Mouse (Mus musculus) urinary bladder, adult 2 months (tissue): ENCODE data around the gene Cbx7. TPM values are rescaled to one million over a fixed set of nuclear protein-coding genes. Genes with fewer than 3 reads are reported as not detected.
"Not testable (repeated sequence)": the region's sequence is repeated elsewhere in the genome, so short reads cannot be mapped to it uniquely, and the experiment has no call there.

ENCODE experiments used
- DNase-seq: peaks from one replicate; pipeline ENCODE4 v3.0.0; 2022; ENCODE audit warnings: low spot score
- polyA plus RNA-seq: library from polyadenylated mRNA; depleted of rRNA; stranded (reverse); fragments of >200 nt; gene quantifications from 2 replicates; pipeline ENCODE4 v1.2.3, GENCODE M21; 2012

Cbx7 gene
- polyA plus RNA-seq, 1 experiment = 57.3 TPM

DNA sequence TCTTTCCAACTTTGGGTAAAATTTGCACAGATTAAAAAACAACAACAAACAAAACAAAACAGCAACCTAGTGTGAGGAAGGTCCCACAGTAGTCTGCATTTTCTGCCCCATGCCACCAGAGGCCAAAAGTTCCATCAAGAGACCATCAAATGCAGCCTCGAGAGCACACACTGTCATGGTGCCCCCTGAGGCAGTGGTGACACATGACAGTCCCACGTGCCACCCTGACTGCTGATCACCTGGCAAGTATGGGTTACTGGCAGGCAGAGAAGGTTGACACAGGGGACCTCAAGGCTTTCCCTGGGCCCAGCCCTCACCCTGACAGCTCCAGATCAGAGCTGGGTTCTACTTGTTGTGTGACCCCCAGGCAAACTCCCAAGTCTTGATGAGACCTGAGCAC, 51.1 kb downstream of the Cbx7 start:
- no peak for DNase-seq

DNA sequence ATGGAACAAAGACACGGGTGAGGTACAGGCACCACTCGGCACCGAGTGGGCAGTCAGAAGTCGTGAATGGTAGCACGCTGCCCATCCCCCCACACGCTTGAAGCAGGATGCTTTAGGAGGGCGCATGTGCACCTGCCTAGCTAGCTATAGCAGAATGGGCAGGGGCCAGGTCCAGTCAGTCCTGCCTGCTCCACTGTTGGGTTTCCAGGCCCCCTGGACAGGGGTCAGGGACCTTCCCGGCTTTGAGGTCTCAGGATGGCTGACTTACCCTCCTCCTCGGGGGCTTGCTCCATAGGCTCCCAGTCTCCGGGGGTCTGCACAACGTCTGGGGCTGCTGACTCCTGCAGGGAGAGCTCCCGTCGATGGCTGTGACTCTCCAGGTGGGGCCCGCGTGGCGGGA, 52.4 kb downstream of the Cbx7 start:
- no peak for DNase-seq

DNA sequence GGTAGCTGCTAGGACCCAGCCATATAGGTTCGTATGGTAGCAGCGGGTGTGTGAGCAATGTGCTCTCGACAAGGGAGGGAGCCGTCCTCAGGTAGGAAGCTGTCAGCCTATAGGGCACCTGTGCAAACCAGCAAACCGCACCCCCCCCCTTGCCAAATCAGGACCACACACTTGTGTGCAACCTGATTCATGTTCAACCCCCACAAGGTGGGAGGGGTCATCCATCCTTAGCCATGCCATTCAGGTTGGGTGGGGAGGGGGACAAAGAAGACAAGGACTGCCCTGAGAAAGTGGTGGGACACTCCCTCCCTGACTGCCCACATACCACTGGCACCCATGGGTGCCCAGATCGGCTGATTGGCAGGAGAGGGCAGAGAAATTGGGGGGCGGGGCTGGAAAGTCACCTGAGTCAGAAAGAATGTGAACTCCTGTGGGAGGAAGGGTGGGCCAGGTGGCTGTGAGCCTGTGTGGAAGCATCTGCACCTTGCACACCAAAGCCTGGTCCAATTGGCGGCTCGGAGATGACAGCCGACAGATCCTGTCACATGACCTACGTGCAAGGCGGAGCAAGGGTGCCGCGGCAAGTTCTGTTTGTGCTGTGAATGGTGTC, 53.7 kb downstream of the Cbx7 start:
- no peak for DNase-seq

DNA sequence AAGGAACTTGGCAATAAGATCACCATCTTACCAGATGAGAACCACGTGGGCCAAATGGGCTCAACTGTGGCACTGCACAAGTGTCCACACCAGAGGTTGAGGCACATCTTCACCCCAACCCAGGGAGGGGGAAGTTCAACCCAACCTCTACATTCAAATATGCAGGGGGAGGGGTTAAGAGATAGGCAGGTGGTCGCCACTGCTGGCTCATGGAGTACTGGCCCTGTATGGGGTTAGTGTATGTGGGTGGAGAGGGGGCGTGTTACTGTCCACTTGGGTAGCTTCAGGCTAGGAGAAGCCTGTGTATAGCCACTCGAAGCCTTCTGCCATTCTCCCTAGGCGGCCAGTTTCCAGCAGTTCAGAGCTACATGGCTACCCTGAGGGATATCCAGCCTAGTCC, 54.8 kb downstream of the Cbx7 start:
- no peak for DNase-seq

DNA sequence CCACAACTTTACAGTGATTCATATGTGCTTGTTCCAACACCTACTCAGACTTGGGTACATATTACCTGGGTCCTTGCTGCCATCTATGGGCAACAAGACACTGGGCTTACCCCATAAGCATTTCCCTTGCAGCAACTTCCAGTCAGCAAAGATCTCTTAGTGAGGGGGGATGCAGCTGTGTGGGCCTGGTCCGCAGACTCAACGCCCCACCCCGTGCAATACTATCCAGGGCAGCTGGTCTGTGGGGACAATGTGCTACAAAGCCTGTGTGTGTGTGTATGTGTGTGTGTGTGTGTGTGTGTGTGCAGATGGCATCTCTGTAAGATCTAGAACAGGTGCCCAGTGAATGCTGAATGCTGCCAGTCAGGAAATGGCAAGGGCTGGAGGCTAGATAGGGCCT, 56.6 kb downstream of the Cbx7 start:
- no peak for DNase-seq

DNA sequence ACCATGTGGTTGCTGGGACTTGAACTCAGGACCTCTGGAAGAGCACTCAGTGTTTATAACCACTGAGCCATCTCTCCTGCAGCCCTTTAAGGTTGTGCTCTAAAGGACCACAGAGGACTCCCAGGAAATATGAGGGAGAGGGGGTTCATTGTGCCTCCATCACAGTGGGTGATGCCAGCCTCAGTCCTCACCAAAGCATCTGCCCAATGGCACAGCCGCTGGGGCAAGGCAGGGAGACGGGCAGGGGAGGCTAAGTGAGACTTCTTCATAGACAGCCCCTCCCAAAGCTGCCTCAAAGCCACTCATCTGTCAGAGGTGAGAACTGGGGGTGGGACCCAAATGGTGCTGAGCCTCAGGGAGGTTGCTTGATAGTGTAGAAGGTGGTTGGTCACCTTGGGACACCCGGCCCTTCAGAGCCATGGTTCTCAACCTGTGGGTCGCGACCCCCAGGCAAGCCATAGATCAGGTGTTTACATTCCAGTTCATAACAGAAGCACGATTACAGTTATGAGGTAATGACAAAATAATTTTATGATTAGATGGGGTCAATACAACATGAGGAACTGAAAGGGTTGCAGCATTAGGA, 57.1 kb downstream of the Cbx7 start:
- no peak for DNase-seq

DNA sequence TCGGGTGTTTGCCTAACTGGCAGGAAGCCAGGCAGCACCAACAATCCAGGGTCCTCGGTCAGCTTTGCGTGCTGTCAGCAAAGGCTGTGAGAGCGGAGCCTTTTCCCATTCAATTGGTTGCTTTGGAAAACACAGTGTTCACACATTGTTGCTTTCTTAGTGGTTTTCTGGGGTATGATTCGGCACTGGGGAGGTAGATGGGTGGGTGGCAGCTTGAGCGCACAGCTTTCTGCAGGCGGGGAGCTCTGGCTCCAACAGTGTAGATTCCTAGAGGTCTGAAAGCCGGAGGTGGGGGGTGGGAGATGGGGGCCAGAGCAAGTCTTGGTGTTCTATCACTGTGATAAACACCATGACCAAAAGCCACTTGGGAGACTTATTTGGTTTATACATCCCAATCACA, 59.6 kb downstream of the Cbx7 start:
- DNase-seq = no peak

DNA sequence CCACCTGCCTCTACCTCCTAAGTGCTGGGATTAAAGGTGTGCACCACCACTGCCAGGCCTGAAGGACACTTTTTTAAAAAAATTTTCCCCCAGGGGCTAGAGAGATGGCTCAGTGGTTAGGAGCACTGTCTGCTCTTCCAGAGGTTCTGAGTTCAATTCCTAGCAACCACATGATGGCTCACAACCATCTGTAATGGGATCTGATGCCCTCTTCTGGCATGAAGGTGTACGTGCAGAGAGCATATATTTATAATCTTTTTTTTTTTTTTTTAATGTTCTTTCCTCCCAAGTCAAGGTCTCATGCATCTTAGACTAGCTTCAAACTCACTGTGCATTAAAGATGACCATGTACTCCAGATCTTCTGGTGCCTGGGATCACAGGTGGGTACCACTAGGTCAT, 60.1 kb downstream of the Cbx7 start:
- not testable (repeated sequence) for DNase-seq

DNA sequence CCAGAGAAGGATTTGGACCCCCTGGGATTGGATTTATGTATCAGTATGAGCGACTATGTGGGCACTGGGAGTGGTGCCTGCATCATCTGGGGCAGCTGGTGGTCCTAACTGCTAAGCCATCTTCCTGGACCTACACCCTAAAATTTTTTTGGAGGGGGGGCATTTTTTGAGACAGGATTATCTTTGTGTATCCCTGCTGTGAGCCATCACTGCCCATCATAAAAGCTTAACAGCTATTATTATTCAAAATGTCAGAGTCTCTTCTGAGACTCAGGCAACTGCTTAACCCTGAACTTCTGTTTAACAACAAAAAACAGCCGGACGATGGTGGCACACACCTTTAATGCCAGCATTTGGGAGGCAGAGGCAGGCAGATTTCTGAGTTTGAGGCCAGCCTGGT, 61.9 kb downstream of the Cbx7 start:
- not testable (repeated sequence) for DNase-seq

DNA sequence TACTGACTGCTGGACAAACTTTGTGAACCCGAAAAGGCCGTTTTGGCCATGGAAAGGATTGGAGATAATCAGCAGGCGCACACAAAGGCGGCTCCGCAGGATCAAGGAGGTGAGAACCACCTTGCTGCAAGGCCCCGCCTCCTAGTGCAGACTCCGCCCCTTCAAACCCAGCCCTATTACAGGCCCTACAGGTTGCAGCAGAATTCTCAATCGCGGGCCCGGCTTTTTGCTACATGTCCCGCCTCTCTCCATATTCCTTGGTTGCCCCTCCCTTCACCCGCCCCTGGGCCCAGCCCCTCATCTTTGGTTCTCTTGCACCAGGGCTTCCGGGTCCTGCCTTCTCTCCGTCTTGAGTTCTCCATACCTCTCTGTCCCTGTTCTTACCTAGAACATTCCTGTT, 64.1 kb downstream of the Cbx7 start:
- DNase-seq = no peak

DNA sequence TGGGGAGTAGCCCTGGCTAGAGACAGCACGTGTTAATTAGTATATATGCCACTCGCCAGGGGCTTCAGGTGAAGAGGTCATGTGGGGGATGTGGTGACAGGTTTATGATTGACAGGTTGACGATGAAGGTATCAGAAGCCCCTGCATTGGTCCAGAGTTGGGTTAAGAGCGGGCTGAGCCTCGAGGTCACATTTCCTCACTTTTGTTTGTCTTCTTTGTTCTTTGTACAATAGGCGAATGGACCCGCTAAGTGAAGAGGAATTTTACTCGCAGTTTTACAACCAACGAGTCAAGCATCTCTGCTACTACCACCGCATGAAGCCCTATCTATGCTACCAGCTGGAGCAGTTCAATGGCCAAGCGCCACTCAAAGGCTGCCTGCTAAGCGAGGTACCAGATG, 65.7 kb downstream of the Cbx7 start:
- DNase-seq = no peak

DNA sequence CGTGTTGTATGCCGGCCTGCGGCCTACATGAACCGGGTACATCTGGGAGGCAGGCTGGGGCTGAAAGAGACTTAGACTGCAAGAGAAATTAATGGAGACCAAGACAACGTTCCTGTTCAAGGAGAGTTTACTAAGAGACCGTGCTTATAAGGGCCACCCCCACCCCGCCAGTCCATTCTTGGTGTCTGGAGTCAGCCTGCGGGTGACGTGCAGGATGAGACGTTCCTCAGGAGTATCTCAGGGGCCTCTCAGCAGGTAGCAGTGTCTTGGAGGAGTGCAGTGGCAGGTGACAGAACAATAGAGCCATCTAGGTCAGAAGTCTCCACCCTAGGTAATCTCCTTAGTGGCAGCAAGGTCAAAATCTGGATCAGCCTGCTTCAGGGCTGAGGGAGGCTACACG, 66.2 kb downstream of the Cbx7 start:
- DNase-seq = not testable (repeated sequence)

DNA sequence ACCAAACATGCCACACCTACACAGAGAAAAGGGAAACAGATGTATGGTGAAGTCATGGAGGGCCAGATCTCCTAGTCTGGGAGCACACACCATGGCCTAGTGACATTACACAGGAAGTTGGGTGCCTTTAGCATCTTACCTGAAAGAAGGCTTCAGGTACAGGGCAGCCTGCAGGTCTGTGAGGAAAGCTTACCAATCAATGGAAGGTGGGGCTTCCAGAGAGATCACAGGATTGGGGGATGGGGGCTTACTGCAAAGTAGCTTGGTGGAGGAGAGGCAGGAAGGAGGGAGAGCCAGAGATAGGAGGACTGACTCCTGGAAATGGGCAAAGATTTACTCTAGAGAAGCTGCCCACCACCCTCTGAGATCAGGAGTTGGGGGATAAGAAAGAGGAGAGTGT, 67.0 kb downstream of the Cbx7 start:
- no peak for DNase-seq

DNA sequence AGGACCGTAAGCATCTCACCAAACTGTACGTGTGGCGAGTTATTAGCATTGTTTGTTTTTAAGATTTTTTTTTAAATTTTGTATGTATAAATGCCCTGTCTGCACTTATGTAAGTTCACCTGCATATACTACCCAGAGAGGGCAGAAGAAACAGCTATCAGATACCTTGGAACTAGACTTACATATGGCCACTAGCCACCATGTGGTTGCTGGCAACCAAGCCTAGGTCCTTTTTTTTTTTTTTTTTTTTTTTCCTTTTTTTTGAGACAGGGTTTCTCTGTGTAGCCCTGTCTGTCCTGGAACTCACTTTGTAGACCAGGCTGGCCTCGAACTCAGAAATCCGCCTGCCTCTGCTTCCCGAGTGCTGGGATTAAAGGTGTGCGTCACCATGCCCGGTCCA, 67.8 kb downstream of the Cbx7 start:
- not testable (repeated sequence) for DNase-seq

DNA sequence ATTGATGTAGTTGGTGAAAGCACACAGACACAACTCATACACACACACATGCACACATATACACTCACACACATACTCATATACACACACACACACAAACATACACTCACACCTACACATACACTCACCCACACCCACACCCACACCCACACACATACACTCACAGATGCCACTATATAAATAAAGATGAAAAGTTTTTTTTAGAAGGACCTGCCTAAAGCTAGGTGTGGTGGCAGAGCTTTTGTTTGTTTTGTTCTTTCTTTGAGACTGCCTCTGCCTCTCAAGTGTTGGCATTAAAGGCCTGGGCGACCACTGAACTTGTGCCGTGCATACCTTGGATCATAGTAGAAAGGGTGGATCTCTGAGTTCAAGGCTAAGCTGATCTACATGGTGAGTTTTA, 69.5 kb downstream of the Cbx7 start:
- DNase-seq = no peak

DNA sequence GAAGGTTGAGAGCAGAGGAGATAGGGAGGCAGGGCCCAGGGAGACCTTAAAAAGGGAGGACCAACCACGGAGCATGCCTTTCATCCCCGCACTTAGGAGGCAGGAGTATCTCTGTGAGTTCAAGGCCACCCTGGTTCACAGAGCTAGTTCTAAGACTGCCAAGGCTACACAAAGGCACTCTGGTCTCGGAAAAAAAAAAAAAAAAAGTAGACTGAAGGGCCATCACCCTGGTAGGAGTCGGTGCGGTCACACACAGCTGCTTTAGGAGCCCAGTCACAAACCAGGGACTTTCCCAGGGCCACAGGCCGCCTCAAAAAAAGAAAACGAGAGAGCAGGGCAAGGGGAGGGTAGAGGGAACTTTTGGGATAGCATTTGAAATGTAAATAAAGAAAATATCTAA, 70.2 kb downstream of the Cbx7 start:
- DNase-seq = no peak

DNA sequence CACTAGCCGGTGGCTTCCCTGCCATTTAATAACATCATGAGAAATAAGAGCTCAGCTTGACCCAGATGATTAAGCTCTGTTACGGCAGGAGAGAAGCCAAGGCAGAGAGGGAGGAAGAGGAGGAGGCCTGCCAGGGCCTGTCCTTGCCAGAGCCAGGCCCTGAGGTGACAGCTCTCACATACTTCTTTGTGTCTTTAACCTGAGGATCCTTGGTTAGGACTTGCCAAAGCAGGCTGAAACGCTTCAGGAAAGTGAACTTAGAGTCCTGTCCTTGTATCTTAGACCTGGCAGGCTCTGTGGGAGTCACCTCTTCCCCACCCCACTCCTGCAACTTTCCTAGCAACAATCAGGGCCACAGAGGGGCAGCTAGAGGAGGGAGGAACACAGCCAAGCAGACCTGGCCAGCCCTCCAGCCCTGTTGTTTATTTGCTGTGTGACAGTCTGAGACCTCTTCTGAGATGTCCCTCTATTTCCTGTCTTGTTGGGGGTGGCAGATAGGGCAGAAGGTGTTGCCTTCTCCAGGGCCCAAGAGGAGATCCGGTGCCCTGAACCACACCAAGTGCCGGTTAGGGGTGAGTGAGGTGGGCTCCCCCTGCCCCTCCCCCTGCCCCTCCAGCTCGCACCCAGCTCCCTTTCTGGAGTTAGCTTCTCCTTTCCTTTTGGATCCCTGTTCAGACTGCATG, 71.0 kb downstream of the Cbx7 start:
- no peak for DNase-seq

DNA sequence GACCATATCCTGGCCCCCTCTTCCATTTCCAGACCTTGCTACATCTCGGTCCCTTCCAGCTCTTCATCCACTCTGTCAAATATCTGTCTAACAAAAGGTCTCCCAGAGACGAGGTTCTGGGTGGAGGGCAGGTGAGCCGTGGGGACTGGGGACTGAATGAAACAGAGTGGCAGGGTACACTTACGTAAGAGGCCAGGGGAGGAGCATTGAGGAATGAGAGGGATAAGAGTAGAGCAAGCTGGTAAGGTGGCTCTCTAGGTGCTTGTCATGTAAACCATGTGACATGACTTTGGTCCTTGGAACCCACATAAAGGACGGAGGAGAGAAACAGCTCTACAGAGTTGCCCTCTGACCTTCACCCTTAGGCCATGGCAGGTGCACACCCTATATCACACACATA, 71.9 kb downstream of the Cbx7 start:
- no peak for DNase-seq

DNA sequence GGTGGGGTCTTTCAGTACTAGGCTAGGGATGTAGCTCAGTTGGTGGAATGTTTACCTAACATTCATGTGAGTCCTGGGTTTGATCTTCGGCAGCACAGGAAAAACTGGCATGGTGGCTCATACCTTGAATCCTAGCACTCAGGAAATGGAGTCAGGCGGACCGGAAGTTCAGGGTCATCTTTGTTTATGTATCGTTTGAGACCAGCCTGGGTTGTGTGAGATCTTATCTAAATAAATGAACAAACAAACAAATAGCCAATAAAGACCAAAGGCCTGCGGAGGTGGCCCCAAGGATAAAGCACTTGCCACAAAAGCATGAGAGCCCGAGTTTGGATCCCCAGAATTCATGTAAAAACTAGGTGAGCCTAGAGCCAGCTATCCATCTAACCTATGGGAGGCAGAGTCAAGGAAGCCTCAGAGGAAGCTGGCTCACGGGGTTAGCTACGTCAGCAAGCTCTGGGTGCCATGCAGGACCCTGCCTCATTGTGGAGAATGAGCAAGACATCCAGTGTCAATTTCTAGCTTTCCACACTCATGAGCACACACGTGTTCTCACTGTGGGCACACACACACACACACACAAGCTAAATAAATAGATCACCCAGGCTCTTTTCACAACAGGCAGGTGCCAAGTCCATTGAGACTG, 74.7 kb downstream of the Cbx7 start:
- DNase-seq = no peak

DNA sequence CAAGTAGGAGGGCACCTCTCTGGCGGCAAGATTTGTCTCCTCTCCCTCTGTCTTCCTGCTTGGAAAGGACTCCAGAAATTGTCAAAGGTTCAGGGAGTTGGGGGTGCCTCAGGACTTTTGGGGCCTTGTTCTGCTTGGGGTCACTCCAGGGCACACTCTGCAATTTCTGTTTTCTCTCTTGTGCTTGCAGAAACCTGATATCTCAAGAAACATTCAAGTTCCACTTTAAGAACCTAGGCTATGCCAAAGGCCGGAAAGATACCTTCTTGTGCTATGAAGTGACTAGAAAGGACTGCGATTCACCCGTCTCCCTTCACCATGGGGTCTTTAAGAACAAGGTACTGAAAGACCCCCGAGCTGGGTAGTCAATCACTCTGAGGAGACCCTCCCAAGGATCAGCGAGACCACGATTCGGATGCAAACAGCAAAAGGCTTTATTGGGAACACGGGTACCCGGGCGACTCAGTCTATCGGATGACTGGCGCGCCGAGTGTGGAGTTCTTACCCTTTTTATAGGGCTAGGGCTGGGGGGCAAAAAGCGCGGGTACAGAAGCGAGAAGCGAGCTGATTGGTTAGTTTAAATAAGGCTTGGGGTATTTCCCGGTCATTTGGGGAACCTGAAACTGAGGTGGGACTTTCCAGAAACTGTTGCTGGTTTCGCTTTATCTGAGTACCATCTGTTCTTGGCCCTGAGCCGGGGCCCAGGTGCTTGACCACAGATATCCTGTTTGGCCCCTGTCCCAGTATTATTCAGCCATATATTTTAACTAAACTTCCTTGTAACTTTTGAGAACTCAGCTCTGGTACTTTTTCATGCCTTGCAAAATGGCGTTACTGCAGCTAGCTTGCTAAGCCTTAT, 75.5 kb downstream of the Cbx7 start:
- not testable (repeated sequence) for DNase-seq

DNA sequence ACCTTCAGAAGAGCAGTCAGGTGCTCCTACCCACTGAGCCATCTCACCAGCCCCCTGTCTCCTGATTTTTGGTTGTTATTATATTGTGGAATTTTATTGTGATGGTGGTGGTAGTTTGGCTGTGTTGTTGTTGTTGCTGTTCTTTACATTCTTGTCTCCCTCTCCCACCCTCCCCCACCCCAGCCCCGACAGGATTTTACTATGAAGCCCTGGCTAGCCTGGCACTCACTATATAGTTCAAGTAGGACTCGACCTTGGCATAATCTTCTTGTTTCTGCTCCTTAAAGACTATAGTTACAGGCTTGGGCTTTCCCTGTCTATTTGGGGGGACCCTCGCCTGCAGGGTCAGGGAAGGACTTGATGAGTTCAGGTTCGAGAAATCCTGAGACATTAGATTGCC, 76.6 kb downstream of the Cbx7 start:
- no peak for DNase-seq

DNA sequence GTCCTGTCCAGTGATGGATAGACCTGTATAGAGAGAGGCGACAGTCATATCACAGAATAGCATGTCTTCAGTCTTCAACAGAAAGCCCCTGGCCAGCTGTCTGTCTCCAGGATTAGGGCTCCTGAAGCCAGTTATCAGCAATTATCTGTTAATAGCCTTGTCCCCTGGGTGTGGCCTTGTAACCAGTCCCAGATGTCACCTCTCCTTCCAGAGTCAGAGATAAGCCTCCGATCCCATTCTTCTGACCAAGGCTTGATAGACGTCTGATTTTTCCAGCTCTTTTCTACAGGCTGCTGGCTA, 77.1 kb downstream of the Cbx7 start:
- DNase-seq = no peak
